Mouse (Mus musculus) G1E (cell line): ENCODE measurements around the gene Csf2ra. TPM values are rescaled to one million over a fixed set of nuclear protein-coding genes. Genes with fewer than 3 reads are reported as not detected.
"Not testable (repeated sequence)": the region's sequence is repeated elsewhere in the genome, so short reads cannot be mapped to it uniquely, and the experiment has no call there.

Experiments used
- ATAC-seq: 2 replicates; pipeline ENCODE4 v1.8.0; 2016; ENCODE audit warnings: mild to moderate bottlenecking; ENCODE audit not compliant: insufficient number of reproducible peaks, poor library complexity, low FRiP score, severe bottlenecking; ENCODE audit errors: extremely low read depth
- DNase-seq: peaks from one replicate; pipeline ENCODE4 v3.0.0; 2012; ENCODE audit warnings: low spot score
- H3K27me3 ChIP-seq: 2 replicates; pipeline ENCODE4 v1.6.1; 2012; ENCODE audit warnings: mild to moderate bottlenecking, low read length, inconsistent platforms; ENCODE audit not compliant: insufficient read depth
- H3K36me3 ChIP-seq: replicated peaks from 2 replicates; pipeline ENCODE3; 2012; ENCODE audit warnings: mild to moderate bottlenecking, inconsistent platforms
- H3K4me1 ChIP-seq: 2 replicates; pipeline ENCODE4 v1.6.1; 2012; ENCODE audit warnings: low read depth, low read length, inconsistent platforms, mixed read lengths; ENCODE audit not compliant: insufficient read depth
- H3K4me3 ChIP-seq: 2 replicates; pipeline ENCODE4 v1.5.1; 2012; ENCODE audit warnings: low read depth, mild to moderate bottlenecking, inconsistent platforms, low read length, moderate library complexity, mixed read lengths
- H3K9me3 ChIP-seq: replicated peaks from 2 replicates; pipeline ENCODE4 v1.6.1; 2012; ENCODE audit warnings: inconsistent platforms
- CTCF ChIP-seq: IDR thresholded peaks from 2 replicates; pipeline ENCODE4 v1.5.1; 2012; ENCODE audit warnings: low read depth, low read length, inconsistent platforms, mixed read lengths
- GATA1 ChIP-seq: IDR thresholded peaks from 2 replicates; pipeline ENCODE4 v1.6.1; 2012; ENCODE audit warnings: borderline replicate concordance, low read length, inconsistent platforms, mixed read lengths
- GATA2 ChIP-seq: IDR thresholded peaks from 2 replicates; pipeline ENCODE4 v1.6.1; 2012; ENCODE audit warnings: low read depth, low read length, inconsistent platforms, borderline replicate concordance
- POLR2AphosphoS5 ChIP-seq: IDR thresholded peaks from 2 replicates; pipeline ENCODE4 v1.6.1; 2012; ENCODE audit warnings: low read depth, low read length, inconsistent platforms; ENCODE audit not compliant: insufficient replicate concordance
- TAL1 ChIP-seq: conservative IDR thresholded peaks from 2 replicates; pipeline ENCODE4 v1.6.1; 2012; ENCODE audit warnings: low read depth, low read length, inconsistent platforms, mixed read lengths
- polyA plus RNA-seq: library from polyadenylated mRNA; stranded (reverse); fragments of >175 nt; gene quantifications from 2 replicates; pipeline ENCODE4 v1.2.3, GENCODE M21; 2012
- total RNA-seq, 2 experiments: library from RNA; stranded (forward) in 1 of 2; stranded (reverse) in 1 of 2; fragments of 200-1000 nt in 1 of 2; fragments of >200 nt in 1 of 2; fragmentation: Nextera tagmentation in 1 of 2; gene quantifications; 2 replicates each; pipeline ENCODE4 v1.2.3; 2014 to 2017

Csf2ra gene
- 0.45 and 9.3 TPM in 2 replicates for total RNA-seq (2014; fragmentation: Nextera tagmentation)
- total RNA-seq (2017) = 1.1 and 1.5 TPM in 2 replicates
- polyA plus RNA-seq = 10.9 and 11.0 TPM in 2 replicates

- Histone ChIP-seq H3K27me3 (peaks cover 7% of the 10 kb centered on the region; the same call in 1 of the 2 replicates), H3K9me3 (peaks cover 5% of the 10 kb centered on the region), H3K36me3 (peaks cover 18% of the 10 kb centered on the region), H3K4me3 (peak within 1 kb of the TSS; percentile 79), H3K4me1 (peaks cover 19% of the 10 kb centered on the region)
- TF ChIP-seq TAL1 (no peak), GATA2 (no peak)
- no peak for ATAC-seq
- DNase-seq = peak; percentile 52
Observed at GRCm38 (mm10) chr19:61227941-61228701, at the start of gene Csf2ra. Gene Csf2ra (minus strand): TSS chr19:61228429.

- Histone ChIP-seq H3K4me3 (no peak overlapping the region), H3K36me3 (no peaks in the 10 kb centered on the region), H3K27me3 (no peaks in the 10 kb centered on the region), H3K4me1 (no peaks in the 10 kb centered on the region), H3K9me3 (0 out of 2 replicates have a peak, but pooled peaks cover 2% of the 10 kb centered on the region)
- TF ChIP-seq GATA1 (no peak), GATA2 (no peak), POLR2AphosphoS5 (no peak), CTCF (no peak), TAL1 (no peak)
- DNase-seq (no peak), ATAC-seq (no peak)
Observed at GRCm38 (mm10) chr19:61275446-61275845, 47.2 kb upstream of the Csf2ra start.

GRCm38 (mm10) chr19:61269141-61269540, 40.9 kb upstream of the Csf2ra start:
- not testable (repeated sequence) for H3K4me1 ChIP-seq, H3K36me3 ChIP-seq, ATAC-seq, H3K27me3 ChIP-seq, H3K9me3 ChIP-seq, H3K4me3 ChIP-seq, DNase-seq

- DNase-seq (no peak), ATAC-seq (no peak)
- TF ChIP-seq TAL1 = no peak
- no peak for TF ChIP-seq GATA1
- TF ChIP-seq GATA2 = no peak
- TF ChIP-seq CTCF = no peak
- no peak for TF ChIP-seq POLR2AphosphoS5
- H3K4me1 ChIP-seq = peaks cover 6% of the 10 kb centered on the region
- H3K9me3 ChIP-seq = no peaks in the 10 kb centered on the region
- H3K36me3 ChIP-seq = no peaks in the 10 kb centered on the region
- H3K4me3 ChIP-seq = no peak overlapping the region
- no peaks in the 10 kb centered on the region for H3K27me3 ChIP-seq
Observed at GRCm38 (mm10) chr19:61267141-61267540, 38.9 kb upstream of the Csf2ra start.

DNA sequence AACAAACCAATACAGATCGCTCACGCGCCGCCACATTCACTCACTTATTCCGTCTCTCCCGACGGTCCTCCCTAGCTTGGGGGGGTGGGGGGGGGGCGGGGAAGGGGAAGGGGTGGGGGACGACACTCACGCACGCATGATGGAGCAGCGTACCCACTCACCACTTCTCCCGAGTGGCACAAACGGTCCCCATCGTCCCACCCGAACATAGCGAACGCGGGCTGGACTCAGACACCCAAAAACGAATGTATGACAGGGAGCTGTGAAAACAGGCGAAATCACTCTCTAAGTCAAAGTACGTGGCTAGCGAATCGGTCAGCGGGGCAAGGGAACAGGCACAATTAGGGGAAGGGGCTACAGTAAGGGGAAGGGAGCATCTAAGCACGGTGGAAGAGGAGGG, 38.4 kb upstream of the Csf2ra start:
- no peak overlapping the region for H3K4me3 ChIP-seq
- no peaks in the 10 kb centered on the region for H3K36me3 ChIP-seq
- H3K27me3 ChIP-seq = no peaks in the 10 kb centered on the region
- no peaks in the 10 kb centered on the region for H3K9me3 ChIP-seq
- H3K4me1 ChIP-seq = peaks cover 7% of the 10 kb centered on the region
- ATAC-seq = no peak
- DNase-seq = no peak
- TF ChIP-seq POLR2AphosphoS5 (no peak), CTCF (no peak), GATA2 (no peak), GATA1 (no peak), TAL1 (no peak)

GRCm38 (mm10) chr19:61266246-61266615, 38.0 kb upstream of the Csf2ra start:
- TF ChIP-seq TAL1 = no peak
- no peak for TF ChIP-seq GATA2
- TF ChIP-seq POLR2AphosphoS5 = no peak
- no peak for TF ChIP-seq GATA1
- no peak for TF ChIP-seq CTCF
- DNase-seq = peak; percentile 96

More at GRCm38 (mm10) chr19:61266246-61266615, 38.0 kb upstream of the Csf2ra start:
- no peak for ATAC-seq
- Histone ChIP-seq H3K4me3 (no peak overlapping the region), H3K27me3 (no peaks in the 10 kb centered on the region), H3K4me1 (peaks cover 11% of the 10 kb centered on the region), H3K36me3 (no peaks in the 10 kb centered on the region), H3K9me3 (no peaks in the 10 kb centered on the region)
